Mouse (Mus musculus): ENCODE data around the gene Ccnd2. TPM values are rescaled to one million over a fixed set of nuclear protein-coding genes. Genes with fewer than 3 reads are reported as not detected.

The Ccnd2 gene
- polyA plus RNA-seq, 1 experiment from 2014 or later, result 1,100 TPM

DNA sequence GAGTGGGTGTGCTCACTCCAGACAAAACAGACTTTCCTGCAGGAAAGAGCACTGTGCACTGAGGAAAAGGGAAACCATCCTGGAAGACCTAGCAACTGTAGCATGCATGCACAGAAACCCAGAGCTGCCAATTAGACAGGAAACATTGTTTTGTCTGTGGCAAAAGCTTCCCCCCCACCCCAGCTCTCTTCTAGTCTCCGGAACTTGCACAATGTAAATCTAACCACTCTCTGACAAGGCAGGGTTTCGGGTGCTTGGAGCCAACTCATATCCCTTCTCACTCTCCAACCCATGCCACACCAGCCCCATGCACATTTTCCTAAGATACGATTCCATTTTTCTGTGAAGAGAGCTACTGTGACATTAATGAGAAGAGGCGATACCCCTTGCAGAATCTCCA is 13.7 kb upstream of the Ccnd2 start:
- no peak overlapping the region for H3K4me3 ChIP-seq (ENCODE audit: low read depth, low read length)
- ATAC-seq (replicated peaks; ENCODE audit: low FRiP score, low TSS enrichment, low read depth), result no peak
- H3K27me3 ChIP-seq (replicated peaks; ENCODE audit: control insufficient read depth, insufficient read depth, low read length), result no peaks in the 10 kb centered on the region
- no peaks in the 10 kb centered on the region for H3K36me3 ChIP-seq (ENCODE audit: control insufficient read depth, insufficient read depth, low read length)
- no peak overlapping the region for H3K9ac ChIP-seq (ENCODE audit: low read length)
- WGBS, result 67% methylated on average over 4 of the region's 4 CpGs
- H3K9me3 ChIP-seq (ENCODE audit: control insufficient read depth, low read length), result no peaks in the 10 kb centered on the region
- H3K4me1 ChIP-seq (replicated peaks; ENCODE audit: control insufficient read depth, insufficient read depth, low read length), result 0 out of 2 replicates have a peak, but pooled peaks cover 6% of the 10 kb centered on the region
- H3K27ac ChIP-seq (ENCODE audit: low read depth), result no peak overlapping the region
- no peak for DNase-seq (ENCODE audit: low spot score)
- no peak overlapping the region for H3K4me2 ChIP-seq (ENCODE audit: low read length)

DNA sequence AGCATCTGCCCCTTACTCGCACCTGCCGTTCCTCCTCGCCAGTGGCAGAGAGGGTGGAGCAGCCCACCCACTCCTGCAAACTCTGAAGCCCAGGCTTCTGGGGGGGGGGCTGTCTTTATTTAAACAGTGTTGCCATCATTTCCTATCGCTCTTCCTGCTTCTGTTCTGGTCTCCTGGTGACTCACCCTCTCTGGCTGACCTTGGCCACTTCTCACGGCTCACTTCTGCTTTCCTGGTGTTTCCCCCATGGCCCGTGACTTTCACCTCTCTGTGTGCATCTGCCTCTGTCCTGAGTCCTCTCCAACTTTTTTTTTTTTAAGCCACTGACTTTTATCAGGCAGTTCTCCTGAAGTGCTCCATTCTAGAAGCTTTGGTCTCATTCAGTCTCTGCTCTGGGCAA is 10.8 kb upstream of the Ccnd2 start:
- no peak; the same call in 1 of the 2 replicates for ATAC-seq (replicated peaks; ENCODE audit: low FRiP score, low TSS enrichment, low read depth)
- H3K4me1 ChIP-seq (replicated peaks; ENCODE audit: control insufficient read depth, insufficient read depth, low read length), result 0 out of 2 replicates have a peak, but pooled peaks cover 6% of the 10 kb centered on the region

GRCm38 (mm10) chr6:127157321-127157720 is 5.3 kb upstream of the Ccnd2 start:
- no peak overlapping the region for H3K4me3 ChIP-seq (ENCODE audit: low read depth, low read length)
- H3K27ac ChIP-seq (ENCODE audit: low read depth), result no peak overlapping the region
- no peak overlapping the region for H3K9ac ChIP-seq (ENCODE audit: low read length)
- H3K27me3 ChIP-seq (replicated peaks; ENCODE audit: control insufficient read depth, insufficient read depth, low read length), result no peaks in the 10 kb centered on the region
- no peaks in the 10 kb centered on the region for H3K9me3 ChIP-seq (ENCODE audit: control insufficient read depth, low read length)
- H3K36me3 ChIP-seq (ENCODE audit: control insufficient read depth, insufficient read depth, low read length), result no peaks in the 10 kb centered on the region
- H3K4me1 ChIP-seq (replicated peaks; ENCODE audit: control insufficient read depth, insufficient read depth, low read length), result peaks cover 8% of the 10 kb centered on the region; the same call in 1 of the 2 replicates
- ATAC-seq (replicated peaks; ENCODE audit: low FRiP score, low TSS enrichment, low read depth) (no peak), DNase-seq (ENCODE audit: low spot score) (no peak)
- 50% methylated on average over 1 of the region's 1 CpGs for WGBS
- no peak overlapping the region for H3K4me2 ChIP-seq (ENCODE audit: low read length)

More for the DNA sequence above, 10.8 kb upstream of the Ccnd2 start:
- DNase-seq (ENCODE audit: low spot score), result no peak
- no peak overlapping the region for H3K4me2 ChIP-seq (ENCODE audit: low read length)
- H3K4me3 ChIP-seq (ENCODE audit: low read depth, low read length), result no peak overlapping the region
- 10% methylated on average over 6 of the region's 6 CpGs for WGBS
- no peak overlapping the region for H3K27ac ChIP-seq (ENCODE audit: low read depth)
- no peak overlapping the region for H3K9ac ChIP-seq (ENCODE audit: low read length)
- H3K27me3 ChIP-seq (replicated peaks; ENCODE audit: control insufficient read depth, insufficient read depth, low read length), result no peaks in the 10 kb centered on the region
- H3K9me3 ChIP-seq (ENCODE audit: control insufficient read depth, low read length), result no peaks in the 10 kb centered on the region
- H3K36me3 ChIP-seq (ENCODE audit: control insufficient read depth, insufficient read depth, low read length), result no peaks in the 10 kb centered on the region

GRCm38 (mm10) chr6:127155468-127155867 is 3.5 kb upstream of the Ccnd2 start:
- Histone ChIP-seq H3K36me3 (ENCODE audit: control insufficient read depth, insufficient read depth, low read length) (no peaks in the 10 kb centered on the region), H3K27ac (ENCODE audit: low read depth) (peak overlapping the region; percentile 95; the same call in 1 of the 2 replicates)
- DNase-seq (ENCODE audit: low spot score), result peak; percentile 73

GRCm38 (mm10) chr6:127154708-127155268 is 2.8 kb upstream of the Ccnd2 start:
- WGBS, result under 1% methylated on average over 32 of the region's 34 CpGs
- H3K4me3 ChIP-seq (ENCODE audit: low read depth, low read length), result peak overlapping the region; percentile 43
- peak overlapping the region; percentile 95 for H3K27ac ChIP-seq (ENCODE audit: low read depth)
- no peaks in the 10 kb centered on the region for H3K36me3 ChIP-seq (ENCODE audit: control insufficient read depth, insufficient read depth, low read length)
- ATAC-seq (replicated peaks; ENCODE audit: low FRiP score, low TSS enrichment, low read depth), result peak; percentile 9; the same call in 1 of the 2 replicates
- no peaks in the 10 kb centered on the region for H3K9me3 ChIP-seq (ENCODE audit: control insufficient read depth, low read length)
- DNase-seq (ENCODE audit: low spot score), result peak; percentile 94
- peak overlapping the region; percentile 93 for H3K4me2 ChIP-seq (ENCODE audit: low read length)
- no peaks in the 10 kb centered on the region for H3K27me3 ChIP-seq (replicated peaks; ENCODE audit: control insufficient read depth, insufficient read depth, low read length)
- peaks cover 13% of the 10 kb centered on the region for H3K4me1 ChIP-seq (replicated peaks; ENCODE audit: control insufficient read depth, insufficient read depth, low read length)
- peak overlapping the region; percentile 61 for H3K9ac ChIP-seq (ENCODE audit: low read length)

More at GRCm38 (mm10) chr6:127155468-127155867, 3.5 kb upstream of the Ccnd2 start:
- no peak for ATAC-seq (replicated peaks; ENCODE audit: low FRiP score, low TSS enrichment, low read depth)
- peaks cover 13% of the 10 kb centered on the region for H3K4me1 ChIP-seq (replicated peaks; ENCODE audit: control insufficient read depth, insufficient read depth, low read length)
- peak overlapping the region; percentile 61 for H3K9ac ChIP-seq (ENCODE audit: low read length)
- no peaks in the 10 kb centered on the region for H3K9me3 ChIP-seq (ENCODE audit: control insufficient read depth, low read length)
- peak overlapping the region; percentile 93 for H3K4me2 ChIP-seq (ENCODE audit: low read length)
- WGBS, result under 1% methylated on average over 15 of the region's 15 CpGs
- H3K27me3 ChIP-seq (replicated peaks; ENCODE audit: control insufficient read depth, insufficient read depth, low read length), result no peaks in the 10 kb centered on the region
- H3K4me3 ChIP-seq (ENCODE audit: low read depth, low read length), result peak overlapping the region; percentile 43

DNA sequence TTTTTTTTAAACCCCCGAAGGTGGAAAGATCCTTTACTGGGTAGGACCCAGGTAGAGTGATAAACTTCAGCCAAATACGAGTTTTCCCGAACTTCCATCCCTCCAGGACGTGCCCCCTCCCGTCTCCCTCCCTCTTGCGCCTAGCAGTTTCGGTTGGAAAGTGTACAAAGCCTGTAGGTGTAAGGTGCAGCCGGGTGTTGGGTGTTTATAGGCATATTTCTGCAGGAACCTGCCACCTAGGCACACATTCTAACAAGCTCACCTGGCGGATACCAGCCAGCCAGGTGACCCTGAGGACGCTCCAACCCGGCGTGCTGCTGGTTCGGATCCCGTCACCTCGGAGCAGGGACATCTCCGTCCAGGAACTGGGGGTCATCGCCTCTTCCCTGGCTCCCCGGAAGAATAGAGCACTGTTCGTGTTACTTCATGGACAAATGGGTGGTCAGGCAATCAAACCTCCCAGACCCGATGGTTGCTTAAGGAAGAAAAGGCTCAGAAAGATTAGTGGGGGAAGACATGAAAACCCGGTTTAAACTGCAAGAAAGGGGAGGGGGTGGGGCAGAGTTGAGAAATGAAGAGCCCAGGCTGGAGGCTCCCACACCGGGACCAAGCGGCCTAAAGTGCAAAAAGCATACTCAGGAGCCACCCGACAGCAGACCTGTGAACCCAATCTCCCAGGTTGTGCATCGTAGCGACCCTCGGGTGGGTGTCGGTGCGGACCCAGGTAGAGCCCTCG is 2.1 kb upstream of the Ccnd2 start:
- ATAC-seq (replicated peaks; ENCODE audit: low FRiP score, low TSS enrichment, low read depth), result no peak
- Histone ChIP-seq H3K36me3 (ENCODE audit: control insufficient read depth, insufficient read depth, low read length) (no peaks in the 10 kb centered on the region), H3K9ac (ENCODE audit: low read length) (peak overlapping the region; percentile 53), H3K27me3 (replicated peaks; ENCODE audit: control insufficient read depth, insufficient read depth, low read length) (no peaks in the 10 kb centered on the region), H3K4me2 (ENCODE audit: low read length) (peak overlapping the region; percentile 93), H3K4me1 (replicated peaks; ENCODE audit: control insufficient read depth, insufficient read depth, low read length) (peaks cover 13% of the 10 kb centered on the region), H3K27ac (ENCODE audit: low read depth) (peak overlapping the region; percentile 95), H3K9me3 (ENCODE audit: control insufficient read depth, low read length) (no peaks in the 10 kb centered on the region), H3K4me3 (ENCODE audit: low read depth, low read length) (peak overlapping the region; percentile 43)
- WGBS, result 2% methylated on average over 30 of the region's 30 CpGs
- peak; percentile 80 for DNase-seq (ENCODE audit: low spot score)

DNA sequence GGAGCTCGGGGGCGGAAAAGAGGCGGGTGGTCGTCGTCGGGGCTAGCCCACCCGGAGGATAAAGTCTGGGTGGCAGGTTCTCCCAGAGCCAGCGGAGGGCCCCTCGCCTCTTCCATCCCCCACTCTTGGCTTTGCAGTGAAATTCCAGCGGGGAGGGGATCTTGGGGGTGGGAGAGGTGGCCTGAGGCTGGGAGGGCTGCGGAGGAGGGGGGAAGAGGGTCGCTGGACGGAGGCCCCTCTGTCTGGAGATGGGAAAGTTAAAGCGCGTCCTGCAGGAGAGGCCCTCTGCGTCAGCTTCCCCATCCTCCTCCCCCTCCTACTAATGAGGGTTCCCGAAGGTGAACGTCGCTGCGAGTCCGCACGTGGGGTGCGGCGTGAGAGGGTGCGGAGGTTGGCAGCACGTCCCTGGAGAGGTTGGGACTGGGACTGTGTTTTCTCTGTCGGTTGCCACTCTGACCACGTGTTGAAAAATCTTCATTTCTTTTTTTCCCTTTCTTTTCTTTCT is 1.4 kb upstream of the Ccnd2 start:
- H3K4me1 ChIP-seq (replicated peaks; ENCODE audit: control insufficient read depth, insufficient read depth, low read length), result peaks cover 13% of the 10 kb centered on the region

GRCm38 (mm10) chr6:127151565-127152105 is 358 bp downstream of the Ccnd2 start:
- Histone ChIP-seq H3K9ac (ENCODE audit: low read length) (peak overlapping the region; percentile 58), H3K4me2 (ENCODE audit: low read length) (peak overlapping the region; percentile 93), H3K27ac (ENCODE audit: low read depth) (peak overlapping the region; percentile 95), H3K27me3 (replicated peaks; ENCODE audit: control insufficient read depth, insufficient read depth, low read length) (no peaks in the 10 kb centered on the region), H3K4me3 (ENCODE audit: low read depth, low read length) (peak overlapping the region; percentile 43), H3K4me1 (replicated peaks; ENCODE audit: control insufficient read depth, insufficient read depth, low read length) (peaks cover 28% of the 10 kb centered on the region), H3K9me3 (ENCODE audit: control insufficient read depth, low read length) (no peaks in the 10 kb centered on the region), H3K36me3 (ENCODE audit: control insufficient read depth, insufficient read depth, low read length) (peaks cover 14% of the 10 kb centered on the region; the same call in 1 of the 2 replicates)
- WGBS, result under 1% methylated on average over 28 of the region's 29 CpGs
- peak; percentile 84 for DNase-seq (ENCODE audit: low spot score)
- ATAC-seq (replicated peaks; ENCODE audit: low FRiP score, low TSS enrichment, low read depth), result peak; percentile 3; the same call in 1 of the 2 replicates

More for the DNA sequence above, 1.4 kb upstream of the Ccnd2 start:
- Histone ChIP-seq H3K27ac (ENCODE audit: low read depth) (peak overlapping the region; percentile 95), H3K4me3 (ENCODE audit: low read depth, low read length) (peak overlapping the region; percentile 43), H3K36me3 (ENCODE audit: control insufficient read depth, insufficient read depth, low read length) (peaks cover 2% of the 10 kb centered on the region; the same call in 1 of the 2 replicates), H3K27me3 (replicated peaks; ENCODE audit: control insufficient read depth, insufficient read depth, low read length) (no peaks in the 10 kb centered on the region), H3K4me2 (ENCODE audit: low read length) (peak overlapping the region; percentile 93), H3K9me3 (ENCODE audit: control insufficient read depth, low read length) (no peaks in the 10 kb centered on the region), H3K9ac (ENCODE audit: low read length) (peak overlapping the region; percentile 53)
- under 1% methylated on average over 28 of the region's 28 CpGs for WGBS
- DNase-seq (ENCODE audit: low spot score) (peak; percentile 82), ATAC-seq (replicated peaks; ENCODE audit: low FRiP score, low TSS enrichment, low read depth) (0 out of 2 replicates have a peak, but pooled peaks have one; percentile 7)

All from intestine, embryonic 14.5 days (tissue).